ENCODE assay signal across 28 mouse cellular contexts in genomic region chr16:36492420-36492819, GRCm38 (mm10). TPM values are rescaled to one million over a fixed set of nuclear protein-coding genes. Genes with fewer than 3 reads are reported as not detected.
DNase-seq lines count a peak whose midpoint lies in the region; ATAC-seq and TF ChIP-seq lines count a peak whose summit lies in the region.
"Had no signal": no experiment of that assay in that cellular context is flagged by ENCODE, and none has a peak within 500 bp of the region (broad histone marks: within the 10 kb centered on the region; RNA-seq: fewer than 3 reads in every experiment).

No protein-coding gene starts in this region.

- H3K4me2 ChIP-seq in liver, embryonic 11.5 days, result no peak overlapping the region
- H3K4me2 ChIP-seq: forebrain, embryonic 13.5 days; heart, embryonic 13.5 days; hindbrain, embryonic 14.5 days had no signal

- no peak for ATAC-seq in liver, embryonic 11.5 days (replicated peaks; ENCODE audit: low FRiP score)
- ATAC-seq: activated CD4-positive, CD25-positive, alpha-beta regulatory T cell, adult 4 months; CD4-positive, CD25-positive, alpha-beta regulatory T cell, adult 4 months; forebrain, embryonic 13.5 days; forebrain, embryonic 16.5 days had no signal

- WGBS in kidney, adult 2 months, result 28% methylated on average over 1 of the region's 1 CpGs
- 16% methylated on average over 1 of the region's 1 CpGs for WGBS in liver, adult 2 months
- WGBS in liver, embryonic 11.5 days, result 74% methylated on average over 1 of the region's 1 CpGs

- H3K27me3 ChIP-seq in kidney, adult 2 months (replicated peaks; ENCODE audit: control insufficient read depth, insufficient read depth, low read length), result no peaks in the 10 kb centered on the region
- H3K27me3 ChIP-seq in liver, adult 2 months (ENCODE audit: control insufficient read depth, insufficient read depth, low read length), result no peaks in the 10 kb centered on the region
- no peaks in the 10 kb centered on the region for H3K27me3 ChIP-seq in liver, embryonic 11.5 days (replicated peaks; ENCODE audit: control insufficient read depth, insufficient read depth, low read length)
- H3K27me3 ChIP-seq: forebrain, embryonic 13.5 days; heart, embryonic 13.5 days had no signal

- no peak overlapping the region for H3K4me3 ChIP-seq in kidney, adult 2 months (ENCODE audit: insufficient read depth, low read depth, low read length)
- H3K4me3 ChIP-seq in liver, adult 2 months (ENCODE audit: insufficient read depth, low read depth, low read length), result no peak overlapping the region
- no peak overlapping the region for H3K4me3 ChIP-seq in liver, embryonic 11.5 days (ENCODE audit: low read depth, low read length)
- H3K4me3 ChIP-seq: forebrain, embryonic 10.5 days; forebrain, embryonic 13.5 days; heart, adult 2 months; heart, embryonic 10.5 days; heart, embryonic 13.5 days had no signal

- no peak overlapping the region for H3K9ac ChIP-seq in liver, adult 2 months (ENCODE audit: low read depth, low read length)
- no peak overlapping the region for H3K9ac ChIP-seq in liver, embryonic 11.5 days (ENCODE audit: low read depth, low read length)
- H3K9ac ChIP-seq: forebrain, embryonic 13.5 days; heart, embryonic 13.5 days; hindbrain, embryonic 14.5 days had no signal

- peaks cover 3% of the 10 kb centered on the region; the same call in 1 of the 2 replicates for H3K4me1 ChIP-seq in kidney, adult 2 months (ENCODE audit: control insufficient read depth, insufficient read depth, low read length)
- H3K4me1 ChIP-seq in liver, adult 2 months (ENCODE audit: control insufficient read depth, insufficient read depth, low read length), result no peaks in the 10 kb centered on the region
- H3K4me1 ChIP-seq in liver, embryonic 11.5 days (replicated peaks; ENCODE audit: control insufficient read depth, insufficient read depth, low read length), result no peaks in the 10 kb centered on the region
- H3K4me1 ChIP-seq: forebrain, embryonic 13.5 days; heart, embryonic 10.5 days; heart, embryonic 13.5 days had no signal

- TF ChIP-seq POLR2A in kidney, adult 2 months (IDR thresholded peaks at IDR 0.05; ENCODE audit: low read depth, low read length), result no peak
- TF ChIP-seq POLR2A in liver, adult 2 months (IDR thresholded peaks at IDR 0.05; ENCODE audit: extremely low read depth, insufficient read depth, low read length), result no peak

- no peaks in the 10 kb centered on the region for H3K36me3 ChIP-seq in kidney, adult 2 months (ENCODE audit: control insufficient read depth, insufficient read depth, low read length)
- H3K36me3 ChIP-seq in liver, adult 2 months (ENCODE audit: control insufficient read depth, insufficient read depth, low read length), result no peaks in the 10 kb centered on the region
- H3K36me3 ChIP-seq in liver, embryonic 11.5 days (ENCODE audit: control insufficient read depth, insufficient read depth, low read length), result no peaks in the 10 kb centered on the region
- H3K36me3 ChIP-seq: forebrain, embryonic 10.5 days; heart, embryonic 10.5 days; heart, embryonic 13.5 days had no signal

- peak; percentile 78 for DNase-seq in kidney, adult 2 months
- DNase-seq in kidney, postnatal 4 days, result no peak
- DNase-seq in liver, adult 2 months (ENCODE audit: extremely low read depth, low read depth, low spot score), result peak; percentile 5
- DNase-seq in liver, embryonic 11.5 days (ENCODE audit: low spot score), result no peak
- peak; percentile 32 to 50 for DNase-seq in kidney, postnatal 25 days
- no peak for DNase-seq in cerebellum, adult 9-11 months
- DNase-seq: adrenal gland, adult 8-10 months; adrenal gland, postnatal 25 days; cerebellum, adult 11-12 months; cerebellum, adult 8-10 months; cerebellum, postnatal 14 days; gastrocnemius, postnatal 10 days; gastrocnemius, postnatal 36 days; heart, adult 2 months; heart, postnatal 14 days; heart, postnatal 4 days had no signal

- H3K79me2 ChIP-seq in liver, adult 2 months (ENCODE audit: control insufficient read depth, insufficient read depth, low read length), result no peaks in the 10 kb centered on the region

- TF ChIP-seq CTCF in kidney, adult 2 months (conservative IDR thresholded peaks at IDR 0.05; ENCODE audit: insufficient read depth, insufficient read length, low read depth, low read length), result no peak
- TF ChIP-seq CTCF in liver, adult 2 months (IDR thresholded peaks at IDR 0.05; ENCODE audit: low read depth, low read length), result no peak

- 0 out of 2 replicates have a peak overlapping the region, but pooled peaks have one; percentile 8 for H3K27ac ChIP-seq in kidney, adult 2 months (ENCODE audit: insufficient read depth, low read depth, low read length)
- H3K27ac ChIP-seq in liver, adult 2 months (replicated peaks; ENCODE audit: insufficient read depth, low read depth, low read length), result no peak overlapping the region
- no peak overlapping the region for H3K27ac ChIP-seq in liver, embryonic 11.5 days (ENCODE audit: low read depth, low read length)
- H3K27ac ChIP-seq: forebrain, embryonic 10.5 days; forebrain, embryonic 13.5 days; heart, adult 2 months; heart, embryonic 10.5 days; heart, embryonic 13.5 days; hindbrain, embryonic 14.5 days had no signal

- no peaks in the 10 kb centered on the region for H3K9me3 ChIP-seq in liver, embryonic 11.5 days (ENCODE audit: control insufficient read depth, low read length)
- H3K9me3 ChIP-seq: forebrain, embryonic 10.5 days; forebrain, embryonic 13.5 days; heart, embryonic 10.5 days; heart, embryonic 13.5 days had no signal

RNA-seq across cellular contexts. Expression of gene Stfa3, which starts 37.2 kb away (rescaled TPM):
- polyA plus RNA-seq in kidney, adult 2 months (2012; rRNA removed), result not detected in 2 replicates
- not detected in 2 replicates for total RNA-seq in liver, adult 2 months (2014; rRNA removed)
- not detected in 2 replicates for polyA plus RNA-seq in liver, adult 2 months (2012; rRNA removed)
- polyA plus RNA-seq in liver, embryonic 11.5 days (2014; fragmentation: Nextera tagmentation; extraction: Ambion mirVana), result 4.7 and 7.4 TPM in 2 replicates
- total RNA-seq: adrenal gland, adult 8-10 months; adrenal gland, postnatal 25 days; gastrocnemius, adult 18-20 months; gastrocnemius, postnatal 36 days; heart, adult 2 months; heart, postnatal 14 days; MEL had no signal
- polyA plus RNA-seq: activated CD4-positive, CD25-positive, alpha-beta regulatory T cell, adult 4 months; C2C12; CD4-positive, CD25-positive, alpha-beta regulatory T cell, adult 4 months; forebrain, embryonic 10.5 days; forebrain, embryonic 13.5 days; forebrain, embryonic 16.5 days; heart, adult 2 months; heart, embryonic 10.5 days; hindbrain, embryonic 11.5 days; hindbrain, embryonic 14.5 days had no signal

Comparison
In these comparisons a context has a peak if more than half of its experiments do, and no peak if none do; other contexts are left out.
1. DNase-seq: peak in kidney, adult 2 months (single experiment), liver, adult 2 months (single experiment) and kidney, postnatal 25 days (2 of 2); none in kidney, postnatal 4 days (0 of 2), liver, embryonic 11.5 days (single experiment) and cerebellum, adult 9-11 months (single experiment).